Mouse (Mus musculus) gastrocnemius, postnatal 25 days (tissue): Measurements from ENCODE around the gene Bbs12. TPM values are rescaled to one million over a fixed set of nuclear protein-coding genes. Genes with fewer than 3 reads are reported as not detected.

Experiments
- DNase-seq: peaks from one replicate; pipeline ENCODE4 v3.0.0; 2022
- long read RNA-seq, 2 experiments: library from polyadenylated mRNA; stranded (forward); transcript quantifications; one replicate each; pipeline ENCODE4 v2.0.0; 2021
- total RNA-seq, 2 experiments: library from RNA; stranded (reverse); gene quantifications; 1 replicate in 1 of 2; 2 replicates in 1 of 2; pipeline ENCODE4 v1.2.3; 2021

Bbs12 gene
- total RNA-seq, result under 1 TPM; 0.43 to 0.51 TPM
- long read RNA-seq, experiment 1, partial matches to known transcripts, result 0 of 1 reads
- long read RNA-seq, experiment 1, other reads (novel, unspliced or antisense), result 0 of 1 reads
- long read RNA-seq, experiment 2, partial matches to known transcripts, result 0 of 4 reads
- long read RNA-seq, experiment 2, other reads (novel, unspliced or antisense), result 0 of 4 reads

DNA sequence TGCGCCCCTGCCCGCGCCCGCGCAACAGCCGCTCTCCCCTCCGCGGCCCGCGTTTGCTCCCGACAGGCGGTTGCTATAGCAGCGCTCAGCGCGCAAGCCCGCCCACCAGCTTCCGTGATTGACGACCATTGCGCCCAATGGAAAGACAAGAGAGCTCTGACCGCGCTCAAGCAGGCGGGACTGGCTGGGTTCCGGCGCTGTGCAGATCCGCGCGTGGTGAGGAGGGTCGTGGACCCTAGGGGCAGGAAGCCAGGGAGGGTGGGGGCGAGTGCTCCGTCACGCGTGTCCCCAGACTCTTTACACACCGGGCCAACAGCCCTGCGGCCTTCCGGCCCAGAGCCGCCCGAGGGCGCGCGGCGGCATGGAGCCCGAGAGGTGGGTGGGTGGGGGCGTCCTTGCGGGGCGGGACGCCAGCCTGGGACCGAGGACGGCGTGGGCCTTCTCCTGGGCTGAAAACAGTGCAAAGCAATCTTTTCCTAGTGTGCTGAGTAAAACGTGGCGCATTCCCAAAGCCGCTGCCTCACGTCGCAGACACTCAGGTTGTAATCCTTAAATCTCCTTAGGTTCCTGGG lies at the start of gene Bbs12, which contains the start of gene Cetn4:
TSS of gene Bbs12 (plus strand) at position 185 of the 572 bp plus-strand sequence.
TSS of gene Cetn4 (minus strand) at position 339 of the 572 bp plus-strand sequence.
- DNase-seq, result peak; percentile 91

DNA sequence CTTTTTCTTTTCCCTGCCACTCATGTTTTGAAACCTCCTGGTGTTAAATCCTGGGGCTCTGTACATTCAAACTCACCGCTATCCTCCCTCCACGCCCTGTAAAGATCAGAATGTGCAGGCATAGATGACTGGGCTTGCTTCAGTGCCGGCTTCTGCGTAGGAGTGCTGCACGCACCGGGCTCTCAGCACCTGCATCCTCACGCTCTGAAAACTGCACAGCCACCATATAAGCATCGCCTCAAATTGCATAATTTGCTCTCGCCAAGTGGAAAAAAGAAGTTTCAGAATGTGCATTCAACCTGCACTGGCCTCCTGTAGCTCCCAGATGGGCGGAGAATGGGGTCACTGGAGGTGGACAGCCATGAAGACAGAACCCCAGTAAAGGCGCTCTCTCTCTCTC lies 44.0 kb upstream of the Bbs12 start:
- no peak for DNase-seq

DNA sequence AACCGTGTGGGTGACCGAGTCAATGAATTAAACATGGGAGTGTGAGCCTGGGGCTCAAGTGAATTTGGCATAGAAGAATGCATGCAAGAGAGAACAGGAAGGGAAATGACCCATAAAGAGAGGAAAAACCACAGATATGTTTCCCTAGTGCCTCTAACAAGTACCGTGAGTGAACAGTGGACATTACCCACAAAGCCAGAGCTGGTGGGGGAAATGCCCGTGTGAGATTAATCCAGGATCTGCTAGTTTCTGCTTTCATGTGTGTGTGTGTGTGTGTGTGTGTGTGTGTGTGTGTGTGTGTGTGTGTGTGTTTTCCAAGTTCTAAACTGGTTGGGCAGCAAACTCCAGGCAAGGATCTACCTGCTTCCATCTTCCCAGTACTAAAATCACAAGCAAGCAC lies 42.4 kb upstream of the Bbs12 start:
- DNase-seq, result no peak

- DNase-seq, result no peak
Observed at GRCm38 (mm10) chr3:37271209-37271608, 41.1 kb upstream of the Bbs12 start.

DNA sequence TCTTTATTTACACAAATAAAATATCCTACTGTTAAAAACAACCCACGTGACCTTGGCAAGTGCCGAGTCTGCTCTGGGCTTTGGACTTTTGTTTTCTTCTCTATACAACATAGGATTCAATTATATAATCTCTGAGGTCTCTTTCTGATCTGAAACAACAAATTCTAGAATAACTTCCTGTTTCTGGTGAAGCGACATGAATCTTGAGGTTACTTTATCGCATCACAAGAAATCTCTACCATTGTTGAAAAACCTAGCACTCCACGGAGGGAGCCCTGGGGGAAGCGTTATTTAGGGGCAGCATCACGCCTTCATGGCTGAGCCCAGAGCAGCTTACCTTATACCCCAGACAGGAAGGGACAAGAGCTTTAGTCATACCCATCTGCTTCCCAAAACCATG lies 39.3 kb upstream of the Bbs12 start:
- DNase-seq, result no peak

- DNase-seq, result no peak
Observed at GRCm38 (mm10) chr3:37274661-37275060, 37.7 kb upstream of the Bbs12 start.

- no peak for DNase-seq
Observed at GRCm38 (mm10) chr3:37280221-37280620, 32.1 kb upstream of the Bbs12 start.

DNA sequence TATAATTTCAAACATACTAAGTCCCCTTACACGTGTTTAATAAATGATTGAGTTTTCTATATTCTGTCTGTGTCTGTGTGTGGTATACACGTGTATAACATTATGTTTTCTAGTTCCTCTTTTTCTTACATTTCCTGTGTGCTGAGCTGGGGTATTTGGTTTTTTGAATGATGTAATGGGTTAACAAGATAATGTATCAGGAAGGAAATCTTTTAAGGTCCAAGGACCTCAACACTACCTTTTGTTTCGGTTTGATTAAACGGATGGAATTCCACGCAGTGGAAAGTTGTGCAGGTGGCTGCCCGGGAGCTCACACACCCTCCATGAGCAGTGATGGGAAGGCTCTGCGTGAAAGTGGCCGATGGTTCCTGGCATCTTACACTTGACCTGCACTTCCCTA lies 31.5 kb upstream of the Bbs12 start:
- no peak for DNase-seq

DNA sequence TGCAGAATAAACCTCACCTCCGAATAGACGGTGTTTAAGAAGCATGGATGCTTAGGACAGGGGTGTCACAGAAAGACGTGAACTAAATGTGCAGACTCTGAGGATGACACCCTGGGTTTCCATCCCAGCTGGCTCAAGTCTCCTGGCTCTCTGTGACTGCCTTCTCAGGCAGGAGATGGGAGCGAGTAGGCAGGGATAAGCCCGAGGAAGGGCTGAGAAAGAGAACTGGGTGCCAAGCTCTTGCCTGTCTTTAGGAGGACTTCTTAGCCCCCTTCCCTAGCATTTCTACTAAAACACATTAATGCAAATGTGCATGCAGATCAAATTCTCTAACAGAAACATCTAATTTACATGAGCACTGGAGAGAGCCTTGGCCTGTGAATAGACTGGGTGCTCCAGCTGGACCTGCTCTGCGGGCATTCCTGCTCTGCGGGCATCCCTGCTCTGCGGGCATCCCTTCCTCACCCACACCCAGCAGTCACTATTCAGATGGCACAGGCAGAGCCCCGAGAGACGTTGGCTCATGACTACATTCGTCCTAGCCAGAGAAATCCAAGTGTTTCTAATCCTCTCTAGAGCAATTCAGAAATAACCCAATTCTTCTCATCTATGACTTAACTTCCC lies 29.9 kb upstream of the Bbs12 start:
- no peak for DNase-seq

GRCm38 (mm10) chr3:37283234-37283633 lies 29.1 kb upstream of the Bbs12 start:
- DNase-seq, result no peak

DNA sequence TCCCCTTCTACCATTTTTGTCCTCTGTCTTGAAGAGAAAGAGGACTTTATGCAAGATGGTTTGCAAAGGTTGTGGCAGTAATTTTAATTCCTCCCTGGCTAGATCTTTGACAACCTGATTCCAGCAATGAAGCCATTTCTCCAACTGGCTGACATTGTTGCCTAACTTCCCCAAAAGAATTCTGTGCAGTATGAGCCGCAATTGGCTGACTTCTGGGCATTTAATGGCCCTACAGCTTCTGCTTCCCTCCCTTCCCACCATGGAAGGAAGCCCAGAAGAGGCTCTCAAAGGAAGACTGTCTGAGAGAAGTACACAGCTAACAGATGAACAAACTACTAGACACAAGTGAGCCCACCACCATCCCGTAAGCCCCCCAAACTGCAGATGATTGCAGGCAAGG lies 23.1 kb upstream of the Bbs12 start:
- DNase-seq, result no peak

DNA sequence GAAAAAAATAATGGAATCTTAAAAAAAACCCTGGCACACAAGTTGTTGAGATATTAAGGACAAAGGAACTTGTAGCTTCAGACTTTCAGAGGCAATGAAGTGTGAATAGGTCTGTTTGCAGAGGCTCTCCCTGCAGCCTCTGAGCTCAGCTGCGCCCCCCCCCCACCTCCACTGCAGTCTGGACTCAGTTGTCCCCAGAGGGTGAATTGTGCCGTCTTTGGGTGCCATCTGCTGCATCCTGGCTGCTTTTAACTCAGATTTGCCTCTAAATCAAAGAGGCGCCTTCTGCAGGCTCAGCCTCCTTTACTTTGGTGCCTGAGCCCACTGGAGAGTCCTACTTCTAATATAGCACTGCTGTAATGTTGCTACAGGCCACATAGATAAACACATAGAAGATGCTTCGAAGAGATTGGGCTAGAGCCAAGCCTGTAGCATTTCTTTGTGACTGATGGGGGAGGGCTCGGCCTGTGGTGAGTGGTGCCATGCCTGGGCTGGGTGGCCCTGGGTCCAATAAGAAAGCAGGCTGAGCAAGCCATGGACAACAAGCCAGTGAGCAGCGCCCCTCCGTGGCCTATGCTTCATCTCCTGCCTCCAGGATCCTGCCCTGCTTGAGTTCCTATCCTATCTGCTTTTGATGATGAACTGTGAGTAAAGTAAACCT lies 21.3 kb upstream of the Bbs12 start:
- DNase-seq, result no peak

GRCm38 (mm10) chr3:37291929-37292328 lies 20.4 kb upstream of the Bbs12 start:
- no peak for DNase-seq

DNA sequence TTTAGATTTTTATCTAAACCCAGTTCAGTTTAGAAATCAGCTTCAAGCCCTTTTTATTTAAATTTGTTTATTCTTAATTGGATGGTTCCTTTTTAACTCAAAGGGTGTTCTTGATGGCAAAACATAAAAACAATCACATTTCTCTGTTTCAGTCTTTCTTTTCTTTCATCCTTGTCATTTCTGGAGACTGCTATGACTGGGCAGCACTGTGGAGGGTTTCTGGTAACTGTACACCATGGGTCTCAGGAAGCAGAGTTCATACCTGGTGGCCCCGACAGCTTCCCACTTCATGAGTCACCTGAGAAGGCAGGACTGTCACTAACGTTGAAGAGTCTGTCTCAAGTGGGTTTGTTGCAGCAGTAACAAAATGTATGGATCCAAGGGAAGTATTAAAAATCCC lies 19.7 kb upstream of the Bbs12 start:
- DNase-seq, result no peak

GRCm38 (mm10) chr3:37299470-37299869 lies 12.9 kb upstream of the Bbs12 start:
- no peak for DNase-seq

GRCm38 (mm10) chr3:37302685-37303084 lies 9.7 kb upstream of the Bbs12 start:
- DNase-seq, result no peak

DNA sequence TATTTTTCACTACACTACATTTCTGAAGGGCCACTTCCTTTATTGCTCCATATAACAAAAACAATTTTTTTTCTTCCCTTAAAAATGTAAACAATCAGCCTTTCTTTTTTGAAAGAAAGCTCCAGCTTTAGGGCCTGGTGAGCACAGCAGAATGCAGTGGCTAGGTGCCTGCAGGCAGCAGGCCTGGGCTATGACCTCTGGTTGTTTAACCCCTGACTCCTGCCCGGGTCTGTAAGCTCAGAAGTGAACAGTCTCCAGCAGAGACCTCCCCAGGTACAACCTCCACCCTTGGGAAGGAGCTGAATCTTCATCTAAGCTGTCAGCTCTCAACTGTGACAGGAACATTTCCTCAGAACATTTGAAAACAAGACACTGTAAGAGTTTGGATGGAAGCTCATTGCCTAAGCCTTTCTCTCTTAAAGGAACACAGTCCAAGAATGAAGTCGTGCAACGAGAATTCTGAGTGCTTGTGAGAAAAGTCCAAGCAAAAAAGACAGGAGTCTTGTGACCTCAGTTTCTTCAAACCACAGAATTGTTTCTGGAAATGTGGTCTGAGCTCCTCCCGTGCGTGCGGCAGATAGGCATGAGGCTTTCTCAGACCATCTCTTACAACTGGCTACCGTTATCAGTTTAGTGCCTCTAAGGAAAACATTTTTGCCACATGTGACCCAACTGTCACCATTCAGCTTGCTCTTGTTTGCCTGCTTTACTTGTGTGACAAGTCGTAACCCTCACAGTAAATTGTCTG lies 8.8 kb upstream of the Bbs12 start:
- DNase-seq, result no peak

DNA sequence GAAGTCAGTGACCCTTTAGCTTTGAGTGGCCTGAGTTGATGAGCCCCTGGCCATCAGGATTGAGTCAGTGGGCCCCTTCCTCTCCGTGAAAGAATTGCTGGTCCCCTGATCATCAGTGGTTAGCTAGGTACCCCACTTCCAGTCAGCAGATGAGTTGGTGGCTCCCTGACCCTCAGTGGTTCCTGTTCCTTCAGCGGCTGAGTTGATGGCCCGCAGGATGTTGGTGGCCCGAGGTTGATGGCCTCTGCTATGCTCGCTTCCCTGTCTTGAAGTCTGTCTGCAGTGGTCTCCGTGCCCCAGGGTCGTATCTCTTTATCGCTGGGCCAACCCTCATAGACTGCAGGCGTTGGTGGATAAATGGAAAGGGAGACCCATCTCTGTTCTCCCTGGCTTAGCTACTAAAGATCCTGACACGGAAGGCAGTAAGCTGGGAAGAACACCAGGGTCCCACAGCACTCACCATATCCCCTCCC lies 421 bp upstream of the Bbs12 start:
- DNase-seq, result no peak

DNA sequence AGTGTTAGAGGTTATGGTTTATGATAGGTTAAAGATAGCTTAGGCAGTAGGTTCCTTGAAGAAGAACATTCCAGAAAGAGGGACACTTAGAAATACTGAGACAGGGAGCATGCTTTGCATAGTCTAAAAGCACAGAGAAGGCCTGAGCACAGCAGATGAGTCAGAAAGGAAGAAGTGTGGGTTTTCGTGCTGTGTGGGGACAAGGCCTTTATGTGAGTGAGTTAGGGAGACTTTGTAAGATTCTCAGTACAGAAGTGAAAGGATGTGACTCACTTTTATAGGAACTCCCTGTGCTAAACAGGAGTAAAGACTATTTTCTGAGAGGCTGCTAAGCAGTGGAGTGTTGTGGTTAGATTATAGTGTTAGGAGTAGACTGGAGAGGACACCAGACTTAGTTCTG lies 1.0 kb downstream of the Bbs12 start:
- no peak for DNase-seq

DNA sequence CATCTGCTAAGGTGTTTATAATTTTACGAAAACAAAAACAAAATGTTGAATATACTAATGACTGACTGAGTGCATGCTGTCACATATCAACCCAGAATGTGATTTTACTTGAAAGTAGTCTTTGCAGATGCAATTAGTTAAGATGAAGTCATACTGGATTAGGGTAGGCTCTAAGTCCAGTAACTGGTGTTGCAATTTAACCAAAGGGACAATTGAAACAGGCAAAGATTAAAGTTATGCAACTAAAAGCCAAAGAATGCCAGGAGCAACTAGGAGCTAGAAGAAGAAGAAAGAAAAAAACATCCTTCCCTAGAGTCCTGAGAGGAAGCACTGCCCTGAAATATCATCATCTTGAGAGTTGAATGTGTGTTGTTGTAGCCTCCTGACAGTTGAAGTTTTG lies 3.9 kb downstream of the Bbs12 start:
- DNase-seq, result no peak

DNA sequence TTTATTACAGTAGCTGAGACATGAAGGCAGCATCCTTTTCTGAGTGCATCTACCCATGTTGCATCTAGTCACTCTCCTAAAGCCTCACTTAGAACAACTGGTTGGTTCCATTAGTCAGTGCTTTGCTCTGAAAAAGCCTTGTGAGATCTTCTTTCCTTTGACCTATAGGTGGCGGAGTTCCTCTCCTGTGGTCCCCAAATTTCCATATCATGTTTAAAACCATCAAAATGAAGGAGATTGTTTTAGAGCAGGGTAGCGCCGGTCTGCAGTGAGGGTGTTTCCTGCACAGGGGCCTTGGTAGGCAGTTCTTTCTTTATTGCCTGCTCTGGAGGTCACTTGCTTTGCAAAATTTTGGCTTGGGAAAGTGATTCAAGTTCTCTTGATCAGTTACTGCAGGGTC lies 12.0 kb downstream of the Bbs12 start:
- DNase-seq, result no peak

GRCm38 (mm10) chr3:37325317-37326112 lies 13.2 kb downstream of the Bbs12 start:
- no peak for DNase-seq
